Mouse (Mus musculus) bone marrow macrophage, adult 2 months (primary cell): ENCODE results near the gene Svs3b.
"Not testable (repeated sequence)": the region's sequence is repeated elsewhere in the genome, so short reads cannot be mapped to it uniquely, and the experiment has no call there.

ENCODE experiments used
- CTCF ChIP-seq: IDR thresholded peaks from 2 replicates; pipeline ENCODE4 v1.5.1; 2012; ENCODE audit warnings: low read depth, mild to moderate bottlenecking, low read length, moderate library complexity
- POLR2A ChIP-seq: IDR thresholded peaks from 2 replicates; pipeline ENCODE4 v1.6.1; 2012; ENCODE audit warnings: mild to moderate bottlenecking, low read depth, low read length, borderline replicate concordance

- TF ChIP-seq CTCF, POLR2A: not testable (repeated sequence)
Observed at GRCm38 (mm10) chr2:164288968-164289367, 32.5 kb upstream of the Svs3b start, which contains the start of gene Svs3a.
